Mouse (Mus musculus) intestine, embryonic 16.5 days (tissue): ENCODE measurements around the gene Gm37240. TPM values are rescaled to one million over a fixed set of nuclear protein-coding genes. Genes with fewer than 3 reads are reported as not detected.

ENCODE experiments used
- ATAC-seq: fragments of 200-750 bp; cut with Nextera tagmentation; 2 replicates; pipeline ENCODE4 v1.8.0; 2017; ENCODE audit warnings: moderate TSS enrichment, moderate library complexity
- H3K27ac ChIP-seq: fragments of 300-500 bp; sonication (generic); 2 replicates; pipeline ENCODE4 v1.5.1; 2014; ENCODE audit warnings: mild to moderate bottlenecking, low read length
- H3K27me3 ChIP-seq: fragments of 300-500 bp; sonication (generic); replicated peaks from 2 replicates; pipeline ENCODE4 v1.6.1; 2014; ENCODE audit warnings: low read length, control low read depth, mixed read lengths; ENCODE audit not compliant: control insufficient read depth, insufficient read depth
- H3K36me3 ChIP-seq: fragments of 300-500 bp; sonication (generic); 2 replicates; pipeline ENCODE4 v1.6.1; 2014; ENCODE audit warnings: low read length, control low read depth; ENCODE audit not compliant: control insufficient read depth, insufficient read depth
- H3K4me1 ChIP-seq: fragments of 300-500 bp; sonication (generic); 2 replicates; pipeline ENCODE4 v1.6.1; 2014; ENCODE audit warnings: low read length, control low read depth, mixed read lengths; ENCODE audit not compliant: control insufficient read depth, insufficient read depth
- H3K4me2 ChIP-seq: fragments of 300-500 bp; sonication (generic); 2 replicates; pipeline ENCODE4 v1.6.1; 2014; ENCODE audit warnings: low read depth, low read length, control low read depth
- H3K4me3 ChIP-seq: fragments of 300-500 bp; sonication (generic); 2 replicates; pipeline ENCODE4 v1.5.1; 2014; ENCODE audit warnings: mild to moderate bottlenecking, low read length
- H3K9ac ChIP-seq: fragments of 300-500 bp; sonication (generic); 2 replicates; pipeline ENCODE4 v1.6.1; 2014; ENCODE audit warnings: low read depth, low read length
- H3K9me3 ChIP-seq: fragments of 300-500 bp; sonication (generic); 2 replicates; pipeline ENCODE4 v1.6.1; 2016; ENCODE audit warnings: low read length, control low read depth; ENCODE audit not compliant: control insufficient read depth
- WGBS: fragments of 180-500 bp; shearing (Covaris S2); extraction: QIAGEN DNeasy Blood & Tissue Kit; methylation state at CpG from one replicate; pipeline ENCODE4 v1.1.7; 2014; 5-methylcytosine and 5-hydroxymethylcytosine counted together
- polyA plus RNA-seq: library from polyadenylated mRNA; unstranded; fragments of >200 nt; fragmentation: Nextera tagmentation; extraction: Ambion mirVana; gene quantifications from 2 replicates; pipeline ENCODE4 v1.2.1, GENCODE M21; 2015

Gm37240 gene
- polyA plus RNA-seq, 1 experiment from 2014 or later, result 6.8 TPM

- Histone ChIP-seq H3K4me3 (peak overlapping the region; percentile 97), H3K4me2 (peak overlapping the region; percentile 82), H3K36me3 (no peaks in the 10 kb centered on the region), H3K27ac (peak overlapping the region; percentile 85), H3K4me1 (peaks cover 9% of the 10 kb centered on the region; the same call in 1 of the 2 replicates), H3K9me3 (no peaks in the 10 kb centered on the region), H3K27me3 (no peaks in the 10 kb centered on the region), H3K9ac (peak overlapping the region; percentile 74)
- under 1% methylated on average over 29 of the region's 29 CpGs for WGBS
- peak; percentile 54 for ATAC-seq
These were observed 1073.7 kb downstream of the Gm37240 start for GRCm38 (mm10) chr3:84813436-84814156.

- Histone ChIP-seq H3K4me1 (peaks cover 5% of the 10 kb centered on the region; the same call in 1 of the 2 replicates), H3K4me2 (no peak overlapping the region), H3K27ac (no peak overlapping the region), H3K36me3 (no peaks in the 10 kb centered on the region), H3K9ac (no peak overlapping the region), H3K27me3 (no peaks in the 10 kb centered on the region), H3K4me3 (no peak overlapping the region), H3K9me3 (no peaks in the 10 kb centered on the region)
- ATAC-seq, result no peak
These were observed 1076.5 kb downstream of the Gm37240 start for GRCm38 (mm10) chr3:84810803-84811202.

GRCm38 (mm10) chr3:84808906-84809305 lies 1078.4 kb downstream of the Gm37240 start:
- ATAC-seq, result no peak

GRCm38 (mm10) chr3:84807826-84808225 lies 1079.5 kb downstream of the Gm37240 start:
- H3K4me3 ChIP-seq, result no peak overlapping the region
- no peaks in the 10 kb centered on the region for H3K36me3 ChIP-seq
- H3K9me3 ChIP-seq, result no peaks in the 10 kb centered on the region
- H3K4me2 ChIP-seq, result no peak overlapping the region
- no peak for ATAC-seq
- WGBS, result 73% methylated on average over 3 of the region's 3 CpGs
- no peak overlapping the region for H3K27ac ChIP-seq
- H3K4me1 ChIP-seq, result peaks cover 1% of the 10 kb centered on the region; the same call in 1 of the 2 replicates
- H3K9ac ChIP-seq, result no peak overlapping the region
- H3K27me3 ChIP-seq, result no peaks in the 10 kb centered on the region

More at GRCm38 (mm10) chr3:84808906-84809305, 1078.4 kb downstream of the Gm37240 start:
- H3K36me3 ChIP-seq, result no peaks in the 10 kb centered on the region
- H3K4me2 ChIP-seq, result no peak overlapping the region
- peaks cover 4% of the 10 kb centered on the region; the same call in 1 of the 2 replicates for H3K4me1 ChIP-seq
- no peaks in the 10 kb centered on the region for H3K27me3 ChIP-seq
- no peak overlapping the region for H3K9ac ChIP-seq
- no peaks in the 10 kb centered on the region for H3K9me3 ChIP-seq
- H3K4me3 ChIP-seq, result no peak overlapping the region
- H3K27ac ChIP-seq, result no peak overlapping the region

GRCm38 (mm10) chr3:84806206-84806605 lies 1081.1 kb downstream of the Gm37240 start:
- Histone ChIP-seq H3K9ac (no peak overlapping the region), H3K4me1 (no peaks in the 10 kb centered on the region), H3K36me3 (no peaks in the 10 kb centered on the region), H3K27me3 (no peaks in the 10 kb centered on the region), H3K4me2 (no peak overlapping the region), H3K9me3 (no peaks in the 10 kb centered on the region), H3K4me3 (no peak overlapping the region), H3K27ac (no peak overlapping the region)
- no peak for ATAC-seq
- WGBS, result 66% methylated on average over 2 of the region's 2 CpGs

GRCm38 (mm10) chr3:84804036-84804435 lies 1083.3 kb downstream of the Gm37240 start:
- no peaks in the 10 kb centered on the region for H3K9me3 ChIP-seq
- H3K36me3 ChIP-seq, result no peaks in the 10 kb centered on the region
- WGBS, result 60% methylated on average over 9 of the region's 9 CpGs
- no peak overlapping the region for H3K4me3 ChIP-seq
- ATAC-seq, result no peak
- H3K27me3 ChIP-seq, result no peaks in the 10 kb centered on the region
- no peak overlapping the region for H3K9ac ChIP-seq
- H3K4me1 ChIP-seq, result no peaks in the 10 kb centered on the region
- no peak overlapping the region for H3K4me2 ChIP-seq
- no peak overlapping the region for H3K27ac ChIP-seq

GRCm38 (mm10) chr3:84787914-84788313 lies 1099.4 kb downstream of the Gm37240 start:
- Histone ChIP-seq H3K27me3 (no peaks in the 10 kb centered on the region), H3K4me3 (no peak overlapping the region), H3K36me3 (no peaks in the 10 kb centered on the region), H3K4me2 (no peak overlapping the region), H3K4me1 (no peaks in the 10 kb centered on the region), H3K9ac (no peak overlapping the region), H3K9me3 (no peaks in the 10 kb centered on the region), H3K27ac (no peak overlapping the region)
- 96% methylated on average over 4 of the region's 4 CpGs for WGBS
- ATAC-seq, result no peak

- no peak overlapping the region for H3K9ac ChIP-seq
- no peak overlapping the region for H3K27ac ChIP-seq
- peaks cover 2% of the 10 kb centered on the region; the same call in 1 of the 2 replicates for H3K4me1 ChIP-seq
- no peak overlapping the region for H3K4me3 ChIP-seq
- WGBS, result 76% methylated on average over 1 of the region's 1 CpGs
- H3K4me2 ChIP-seq, result no peak overlapping the region
- H3K36me3 ChIP-seq, result no peaks in the 10 kb centered on the region
- no peaks in the 10 kb centered on the region for H3K9me3 ChIP-seq
- H3K27me3 ChIP-seq, result no peaks in the 10 kb centered on the region
- no peak for ATAC-seq
These were observed 1111.2 kb downstream of the Gm37240 start for GRCm38 (mm10) chr3:84776084-84776483.

- H3K9ac ChIP-seq, result no peak overlapping the region
- H3K4me2 ChIP-seq, result no peak overlapping the region
These were observed 1111.7 kb downstream of the Gm37240 start for GRCm38 (mm10) chr3:84775577-84775976.

GRCm38 (mm10) chr3:84775067-84775423 lies 1112.3 kb downstream of the Gm37240 start:
- no peaks in the 10 kb centered on the region for H3K36me3 ChIP-seq
- H3K4me1 ChIP-seq, result peaks cover 2% of the 10 kb centered on the region; the same call in 1 of the 2 replicates
- no peaks in the 10 kb centered on the region for H3K27me3 ChIP-seq
- no peak overlapping the region for H3K9ac ChIP-seq
- H3K4me2 ChIP-seq, result no peak overlapping the region
- WGBS, result 66% methylated on average over 6 of the region's 6 CpGs
- H3K27ac ChIP-seq, result peak overlapping the region; percentile 43
- H3K9me3 ChIP-seq, result no peaks in the 10 kb centered on the region
- peak; percentile 54 for ATAC-seq
- no peak overlapping the region for H3K4me3 ChIP-seq

More at GRCm38 (mm10) chr3:84775577-84775976, 1111.7 kb downstream of the Gm37240 start:
- Histone ChIP-seq H3K27ac (peak overlapping the region; percentile 43), H3K4me3 (no peak overlapping the region), H3K27me3 (no peaks in the 10 kb centered on the region), H3K9me3 (no peaks in the 10 kb centered on the region), H3K4me1 (peaks cover 2% of the 10 kb centered on the region; the same call in 1 of the 2 replicates), H3K36me3 (no peaks in the 10 kb centered on the region)
- no peak for ATAC-seq
- WGBS, result 70% methylated on average over 4 of the region's 4 CpGs
